Comparison of ENCODE assay signal across 8 mouse cellular contexts in the genomic region with DNA sequence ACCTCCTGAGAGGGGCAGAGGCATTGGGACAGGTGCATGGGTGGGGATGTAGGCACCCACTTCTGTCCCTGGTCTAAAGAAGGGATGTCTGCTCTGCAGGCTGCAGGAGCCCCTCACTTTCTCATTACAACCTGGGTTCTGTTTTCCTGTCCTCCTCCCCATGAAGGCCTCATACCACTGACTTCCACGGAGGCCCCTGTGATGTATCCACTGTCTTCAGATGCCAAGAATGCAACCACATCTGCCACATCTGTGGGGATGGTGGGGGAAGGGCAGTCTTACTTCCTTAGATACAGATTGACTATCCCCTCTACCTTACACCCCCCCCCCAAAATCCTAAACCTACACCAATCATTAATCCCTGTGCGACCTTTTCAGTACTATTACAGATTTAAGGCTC. TPM values are rescaled to one million over a fixed set of nuclear protein-coding genes. Genes with fewer than 3 reads are reported as not detected.
A peak's percentile ranks its signal among the peaks of the same experiment; 100 is the strongest.
DNase-seq lines count a peak whose midpoint lies in the region; ATAC-seq lines count a peak whose summit lies in the region.

No protein-coding gene starts in this region.

- H3K4me2 ChIP-seq in liver, embryonic 11.5 days, result peak overlapping the region; percentile 97
- peak overlapping the region; percentile 99 for H3K4me2 ChIP-seq in hindbrain, embryonic 13.5 days
- peak overlapping the region; percentile 97 for H3K4me2 ChIP-seq in midbrain, embryonic 16.5 days (ENCODE audit: low read length)

- H3K4me3 ChIP-seq in liver, embryonic 11.5 days (ENCODE audit: low read depth, low read length), result peak overlapping the region; percentile 88; the same call in 1 of the 2 replicates
- peak overlapping the region; percentile 83 for H3K4me3 ChIP-seq in hindbrain, embryonic 13.5 days
- peak overlapping the region; percentile 14; the same call in 1 of the 2 replicates for H3K4me3 ChIP-seq in midbrain, embryonic 16.5 days (ENCODE audit: low read depth, low read length)

- H3K27me3 ChIP-seq in liver, embryonic 11.5 days (replicated peaks; ENCODE audit: control insufficient read depth, insufficient read depth, low read length), result no peaks in the 10 kb centered on the region
- no peaks in the 10 kb centered on the region for H3K27me3 ChIP-seq in hindbrain, embryonic 13.5 days
- no peaks in the 10 kb centered on the region for H3K27me3 ChIP-seq in midbrain, embryonic 16.5 days (ENCODE audit: control insufficient read depth, insufficient read depth, low read depth, low read length)

- peaks cover 31% of the 10 kb centered on the region for H3K36me3 ChIP-seq in liver, embryonic 11.5 days (ENCODE audit: control insufficient read depth, insufficient read depth, low read length)
- H3K36me3 ChIP-seq in hindbrain, embryonic 13.5 days, result peaks cover 40% of the 10 kb centered on the region
- peaks cover 13% of the 10 kb centered on the region for H3K36me3 ChIP-seq in midbrain, embryonic 16.5 days (ENCODE audit: control insufficient read depth, insufficient read depth, low read length)

- ATAC-seq in liver, embryonic 11.5 days (replicated peaks; ENCODE audit: low FRiP score), result no peak
- ATAC-seq in hindbrain, embryonic 13.5 days (ENCODE audit: low FRiP score), result no peak
- ATAC-seq in midbrain, embryonic 16.5 days, result no peak

- DNase-seq in adrenal gland, postnatal 10 days, result peak; percentile 18
- DNase-seq in adrenal gland, postnatal 25 days, result no peak
- DNase-seq in liver, embryonic 11.5 days (ENCODE audit: low spot score), result no peak
- no peak for DNase-seq in liver
- DNase-seq in spleen, adult 12 weeks (ENCODE audit: low spot score), result no peak
- no peak for DNase-seq in adrenal gland, postnatal 14 days

- H3K27ac ChIP-seq in liver, embryonic 11.5 days (ENCODE audit: low read depth, low read length), result no peak overlapping the region
- peak overlapping the region; percentile 99 for H3K27ac ChIP-seq in hindbrain, embryonic 13.5 days
- peak overlapping the region; percentile 76 for H3K27ac ChIP-seq in midbrain, embryonic 16.5 days (ENCODE audit: low read length)

- 35% methylated on average over 2 of the region's 2 CpGs for WGBS in liver, embryonic 11.5 days
- WGBS in hindbrain, embryonic 13.5 days, result 17% methylated on average over 2 of the region's 2 CpGs
- WGBS in midbrain, embryonic 16.5 days, result 14% methylated on average over 2 of the region's 2 CpGs

- H3K4me1 ChIP-seq in liver, embryonic 11.5 days (replicated peaks; ENCODE audit: control insufficient read depth, insufficient read depth, low read length), result peaks cover 52% of the 10 kb centered on the region
- H3K4me1 ChIP-seq in hindbrain, embryonic 13.5 days (replicated peaks), result peaks cover 79% of the 10 kb centered on the region
- H3K4me1 ChIP-seq in midbrain, embryonic 16.5 days (ENCODE audit: control insufficient read depth, insufficient read depth, low read length), result peaks cover 58% of the 10 kb centered on the region

- no peak overlapping the region for H3K9ac ChIP-seq in liver, embryonic 11.5 days (ENCODE audit: low read depth, low read length)
- H3K9ac ChIP-seq in hindbrain, embryonic 13.5 days, result peak overlapping the region; percentile 99
- H3K9ac ChIP-seq in midbrain, embryonic 16.5 days (ENCODE audit: low read depth, low read length), result peak overlapping the region; percentile 92; the same call in 1 of the 2 replicates

- H3K9me3 ChIP-seq in liver, embryonic 11.5 days (ENCODE audit: control insufficient read depth, low read length), result 0 out of 2 replicates have a peak, but pooled peaks cover 3% of the 10 kb centered on the region
- H3K9me3 ChIP-seq in hindbrain, embryonic 13.5 days, result no peaks in the 10 kb centered on the region
- no peaks in the 10 kb centered on the region for H3K9me3 ChIP-seq in midbrain, embryonic 16.5 days (replicated peaks; ENCODE audit: control insufficient read depth, low read length, poor library complexity, severe bottlenecking)

RNA-seq across cellular contexts. Expression of gene H2-Ke6, which starts 1.6 kb away (rescaled TPM):
- 100 to 1,000 TPM; 184 to 194 TPM for total RNA-seq in adrenal gland, postnatal 10 days (2021)
- 239 TPM in 2 replicates for total RNA-seq in adrenal gland, postnatal 25 days (2021)
- 34.2 and 45.1 TPM in 2 replicates for polyA plus RNA-seq in liver, embryonic 11.5 days (2014; fragmentation: Nextera tagmentation; extraction: Ambion mirVana)
- 62.9 and 65.0 TPM in 2 replicates for polyA plus RNA-seq in hindbrain, embryonic 13.5 days (2015; fragmentation: Nextera tagmentation; extraction: Ambion mirVana)
- 60.1 and 61.3 TPM in 2 replicates for polyA plus RNA-seq in midbrain, embryonic 16.5 days (2015; fragmentation: Nextera tagmentation; extraction: Ambion mirVana)
- total RNA-seq in adrenal gland, postnatal 14 days (2021), result 207 and 212 TPM in 2 replicates

RNA-seq across cellular contexts. Expression of gene Ring1, which starts 1.7 kb away (rescaled TPM):
- total RNA-seq in adrenal gland, postnatal 10 days (2021), result 10 to 100 TPM; 29.8 to 36.5 TPM
- total RNA-seq in adrenal gland, postnatal 25 days (2021), result 50.8 and 66.2 TPM in 2 replicates
- 3.4 and 5.5 TPM in 2 replicates for polyA plus RNA-seq in liver, embryonic 11.5 days (2014; fragmentation: Nextera tagmentation; extraction: Ambion mirVana)
- polyA plus RNA-seq in hindbrain, embryonic 13.5 days (2015; fragmentation: Nextera tagmentation; extraction: Ambion mirVana), result 19.2 and 21.5 TPM in 2 replicates
- 17.9 and 18.2 TPM in 2 replicates for polyA plus RNA-seq in midbrain, embryonic 16.5 days (2015; fragmentation: Nextera tagmentation; extraction: Ambion mirVana)
- total RNA-seq in adrenal gland, postnatal 14 days (2021), result 36.6 and 42.5 TPM in 2 replicates

RNA-seq across cellular contexts. Expression of gene Slc39a7, which starts 5.3 kb away (rescaled TPM):
- 100 to 1,000 TPM; 115 to 140 TPM for total RNA-seq in adrenal gland, postnatal 10 days (2021)
- total RNA-seq in adrenal gland, postnatal 25 days (2021), result 149 and 162 TPM in 2 replicates
- polyA plus RNA-seq in liver, embryonic 11.5 days (2014; fragmentation: Nextera tagmentation; extraction: Ambion mirVana), result 73.9 and 75.9 TPM in 2 replicates
- polyA plus RNA-seq in hindbrain, embryonic 13.5 days (2015; fragmentation: Nextera tagmentation; extraction: Ambion mirVana), result 164 and 172 TPM in 2 replicates
- 163 and 175 TPM in 2 replicates for polyA plus RNA-seq in midbrain, embryonic 16.5 days (2015; fragmentation: Nextera tagmentation; extraction: Ambion mirVana)
- total RNA-seq in adrenal gland, postnatal 14 days (2021), result 127 and 161 TPM in 2 replicates

RNA-seq across cellular contexts. Expression of gene Rxrb, which starts 5.4 kb away (rescaled TPM):
- total RNA-seq in adrenal gland, postnatal 10 days (2021), result 10 to 100 TPM; 62.3 to 76.1 TPM
- 66.8 and 71.0 TPM in 2 replicates for total RNA-seq in adrenal gland, postnatal 25 days (2021)
- 30.8 and 31.5 TPM in 2 replicates for polyA plus RNA-seq in liver, embryonic 11.5 days (2014; fragmentation: Nextera tagmentation; extraction: Ambion mirVana)
- polyA plus RNA-seq in hindbrain, embryonic 13.5 days (2015; fragmentation: Nextera tagmentation; extraction: Ambion mirVana), result 56.8 and 59.2 TPM in 2 replicates
- polyA plus RNA-seq in midbrain, embryonic 16.5 days (2015; fragmentation: Nextera tagmentation; extraction: Ambion mirVana), result 54.0 and 55.9 TPM in 2 replicates
- 54.5 and 66.6 TPM in 2 replicates for total RNA-seq in adrenal gland, postnatal 14 days (2021)

RNA-seq across cellular contexts. Expression of gene Col11a2, which starts 13.0 kb away (rescaled TPM):
- total RNA-seq in adrenal gland, postnatal 10 days (2021), result 10 to 100 TPM in 1 of 2 experiments, 1 to 10 TPM in 1; 4.2 to 15.0 TPM
- total RNA-seq in adrenal gland, postnatal 25 days (2021), result 0.91 and 3.0 TPM in 2 replicates
- 0.61 and 0.67 TPM in 2 replicates for polyA plus RNA-seq in liver, embryonic 11.5 days (2014; fragmentation: Nextera tagmentation; extraction: Ambion mirVana)
- 3.2 and 3.8 TPM in 2 replicates for polyA plus RNA-seq in hindbrain, embryonic 13.5 days (2015; fragmentation: Nextera tagmentation; extraction: Ambion mirVana)
- 3.6 and 4.4 TPM in 2 replicates for polyA plus RNA-seq in midbrain, embryonic 16.5 days (2015; fragmentation: Nextera tagmentation; extraction: Ambion mirVana)
- 1.1 and 2.6 TPM in 2 replicates for total RNA-seq in adrenal gland, postnatal 14 days (2021)

Comparison
In these comparisons a context has a peak if more than half of its experiments do, and no peak if none do; other contexts are left out.
1. H3K4me3 ChIP-seq: peak in every context shown above with its lines; median percentile 88 in liver, embryonic 11.5 days; 83 in hindbrain, embryonic 13.5 days; 14 in midbrain, embryonic 16.5 days.